Mouse (Mus musculus): ENCODE results near the gene Gtsf1. TPM values are rescaled to one million over a fixed set of nuclear protein-coding genes. Genes with fewer than 3 reads are reported as not detected.

Gene Gtsf1
- polyA plus RNA-seq, 1 experiment from 2014 or later = not detected

DNA sequence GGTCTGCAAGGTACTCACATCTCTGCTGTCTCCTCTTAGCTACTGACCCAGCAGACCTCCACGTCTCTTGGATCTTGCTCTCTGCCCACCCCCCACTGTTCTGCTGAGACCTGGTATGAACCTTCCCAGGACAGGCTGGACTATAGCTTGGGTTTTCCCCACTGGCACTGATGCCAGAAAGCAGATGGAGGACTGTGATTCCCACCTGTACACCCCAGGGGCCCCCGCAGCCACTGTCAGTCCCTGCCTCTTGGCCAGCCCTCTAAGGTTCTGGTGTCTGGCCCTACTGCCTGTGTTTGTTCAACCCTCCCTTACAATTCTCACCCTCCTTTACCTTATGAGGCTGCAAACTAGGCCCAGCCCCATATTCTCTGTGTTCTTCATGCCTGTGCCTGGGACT is 75.6 kb downstream of the Gtsf1 start:
- H3K9me3 ChIP-seq = no peaks in the 10 kb centered on the region
- H3K4me3 ChIP-seq (replicated peaks) = no peak overlapping the region
- no peak for ATAC-seq (ENCODE audit: insufficient number of reproducible peaks, insufficient read depth, low FRiP score, low TSS enrichment, low read depth)
- H3K4me1 ChIP-seq (replicated peaks) = peaks cover 22% of the 10 kb centered on the region
- 89% methylated on average over 2 of the region's 2 CpGs for WGBS
- H3K36me3 ChIP-seq = peaks cover 79% of the 10 kb centered on the region
- H3K9ac ChIP-seq (replicated peaks) = no peak overlapping the region
- H3K4me2 ChIP-seq = no peak overlapping the region
- H3K27ac ChIP-seq = no peak overlapping the region
- no peaks in the 10 kb centered on the region for H3K27me3 ChIP-seq

DNA sequence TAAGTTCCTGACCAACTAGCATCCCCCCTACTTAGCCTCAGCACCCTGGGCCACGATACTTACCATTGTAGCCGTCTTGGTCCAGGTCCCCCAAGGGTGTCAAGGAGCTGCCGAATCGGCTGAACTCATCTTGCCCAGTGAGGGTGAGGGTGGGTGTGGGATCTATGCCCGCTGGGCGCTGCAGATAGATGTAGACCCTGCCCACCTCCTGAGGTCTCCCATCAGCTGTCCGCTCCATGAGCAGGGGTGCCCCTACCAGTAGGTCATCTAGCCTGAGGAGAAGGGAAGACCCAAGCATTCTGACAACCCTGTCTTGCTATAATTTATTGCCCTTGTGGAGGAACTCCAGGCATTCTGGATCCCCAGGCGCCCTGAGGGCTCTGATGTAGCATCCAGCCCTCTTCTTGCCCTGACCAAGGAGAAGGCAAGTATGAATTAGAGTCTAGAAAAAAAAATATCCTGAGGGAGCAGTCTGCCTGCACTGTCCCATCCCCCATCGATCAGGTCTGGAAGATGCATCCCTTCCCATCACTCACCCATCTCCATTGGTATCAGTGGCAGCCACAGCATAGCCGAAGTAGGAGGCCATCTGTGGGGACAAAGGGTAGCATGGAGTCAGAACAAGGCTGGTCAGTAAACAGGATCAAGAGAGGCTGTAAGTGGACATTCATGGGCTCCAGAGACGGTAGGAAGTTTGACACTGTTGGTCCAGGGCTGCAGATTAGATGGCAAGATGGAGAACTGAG is 76.6 kb downstream of the Gtsf1 start:
- H3K36me3 ChIP-seq = peaks cover 89% of the 10 kb centered on the region
- WGBS = 87% methylated on average over 11 of the region's 11 CpGs

DNA sequence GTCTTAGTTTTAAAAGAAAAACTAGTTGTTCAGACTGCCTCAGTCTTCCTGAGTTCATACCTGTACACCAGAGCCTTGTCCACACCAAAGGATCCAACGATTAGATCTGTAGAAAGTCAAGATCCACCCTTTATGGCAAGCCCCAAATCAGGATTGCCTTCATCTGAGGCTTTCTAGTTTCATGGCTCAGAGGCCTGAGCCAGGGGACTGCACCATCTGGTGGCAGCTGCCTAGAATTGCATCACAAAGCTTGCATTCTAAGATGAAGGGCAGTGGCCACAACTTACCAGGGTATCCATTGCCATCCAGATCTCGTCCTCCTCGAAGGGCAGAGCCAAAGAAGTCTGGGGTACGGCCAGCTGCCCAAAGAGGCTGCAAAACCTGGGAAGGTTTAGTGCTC is 77.4 kb downstream of the Gtsf1 start:
- H3K4me1 ChIP-seq (replicated peaks) = peaks cover 3% of the 10 kb centered on the region; the same call in 1 of the 2 replicates
- H3K4me3 ChIP-seq (replicated peaks) = no peak overlapping the region
- no peaks in the 10 kb centered on the region for H3K27me3 ChIP-seq
- WGBS = 49% methylated on average over 4 of the region's 4 CpGs
- H3K4me2 ChIP-seq = no peak overlapping the region
- no peaks in the 10 kb centered on the region for H3K9me3 ChIP-seq
- peaks cover 97% of the 10 kb centered on the region for H3K36me3 ChIP-seq
- no peak overlapping the region for H3K27ac ChIP-seq
- H3K9ac ChIP-seq (replicated peaks) = no peak overlapping the region
- ATAC-seq (ENCODE audit: insufficient number of reproducible peaks, insufficient read depth, low FRiP score, low TSS enrichment, low read depth) = no peak

More for the DNA sequence above, 76.6 kb downstream of the Gtsf1 start:
- no peaks in the 10 kb centered on the region for H3K27me3 ChIP-seq
- no peak overlapping the region for H3K27ac ChIP-seq
- ATAC-seq (ENCODE audit: insufficient number of reproducible peaks, insufficient read depth, low FRiP score, low TSS enrichment, low read depth) = no peak
- H3K4me3 ChIP-seq (replicated peaks) = no peak overlapping the region
- H3K9ac ChIP-seq (replicated peaks) = no peak overlapping the region
- H3K4me1 ChIP-seq (replicated peaks) = peaks cover 11% of the 10 kb centered on the region
- no peaks in the 10 kb centered on the region for H3K9me3 ChIP-seq
- H3K4me2 ChIP-seq = no peak overlapping the region

Other genes with a start within 250 kb of the Gtsf1 start
- gene Cbx5, start 190.7 kb downstream of the Gtsf1 start, polyA plus RNA-seq (2016; fragmentation: Nextera tagmentation; extraction: Ambion mirVana) = 201 and 206 TPM in 2 replicates
- gene Hnrnpa1, start 190.0 kb downstream of the Gtsf1 start, polyA plus RNA-seq (2016; fragmentation: Nextera tagmentation; extraction: Ambion mirVana) = 1,378 and 1,438 TPM in 2 replicates
- gene Nfe2, start 172.1 kb downstream of the Gtsf1 start, polyA plus RNA-seq (2016; fragmentation: Nextera tagmentation; extraction: Ambion mirVana) = 4.6 and 4.7 TPM in 2 replicates
- 252 and 259 TPM in 2 replicates for gene Copz1, start 157.8 kb downstream of the Gtsf1 start, polyA plus RNA-seq (2016; fragmentation: Nextera tagmentation; extraction: Ambion mirVana)
- gene Gpr84, start 119.9 kb downstream of the Gtsf1 start, polyA plus RNA-seq (2016; fragmentation: Nextera tagmentation; extraction: Ambion mirVana) = 0.31 and 0.44 TPM in 2 replicates
- gene Zfp385a, start 90.4 kb downstream of the Gtsf1 start, polyA plus RNA-seq (2016; fragmentation: Nextera tagmentation; extraction: Ambion mirVana) = 11.2 and 13.3 TPM in 2 replicates
- gene Itga5, start 63.7 kb downstream of the Gtsf1 start, polyA plus RNA-seq (2016; fragmentation: Nextera tagmentation; extraction: Ambion mirVana) = 45.1 and 50.5 TPM in 2 replicates
- not detected in 2 replicates for gene Gtsf2, start 18.0 kb upstream of the Gtsf1 start, polyA plus RNA-seq (2016; fragmentation: Nextera tagmentation; extraction: Ambion mirVana)
- gene Nckap1l, start 23.3 kb upstream of the Gtsf1 start, polyA plus RNA-seq (2016; fragmentation: Nextera tagmentation; extraction: Ambion mirVana) = 1.4 and 1.7 TPM in 2 replicates
- gene Pde1b, start 72.6 kb upstream of the Gtsf1 start, polyA plus RNA-seq (2016; fragmentation: Nextera tagmentation; extraction: Ambion mirVana) = 4.2 and 4.5 TPM in 2 replicates
- gene Ppp1r1a, start 107.5 kb upstream of the Gtsf1 start, polyA plus RNA-seq (2016; fragmentation: Nextera tagmentation; extraction: Ambion mirVana) = 7.9 and 10.1 TPM in 2 replicates
- gene Glycam1, start 134.6 kb upstream of the Gtsf1 start, polyA plus RNA-seq (2016; fragmentation: Nextera tagmentation; extraction: Ambion mirVana) = not detected in 2 replicates